21 mouse cellular contexts compared by ENCODE assay signal in the genomic region with DNA sequence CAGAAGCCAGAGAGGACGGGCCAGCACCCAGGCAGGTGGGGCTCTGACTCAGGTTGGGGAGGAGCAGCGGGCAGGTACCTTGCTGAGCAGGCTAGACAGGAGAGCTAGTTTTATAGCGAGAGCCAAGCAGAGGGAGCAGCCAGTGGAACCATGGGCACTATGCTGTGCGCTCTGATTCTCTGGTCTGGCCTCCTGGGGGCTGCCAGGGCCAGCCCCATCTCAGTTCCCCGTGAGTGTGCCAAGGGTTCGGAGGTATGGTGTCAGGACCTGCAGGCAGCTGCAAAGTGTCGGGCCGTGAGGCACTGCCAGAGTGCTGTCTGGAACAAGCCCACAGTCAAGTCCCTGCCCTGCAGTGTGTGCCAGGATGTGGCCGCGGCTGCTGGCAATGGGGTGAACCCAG. TPM values are rescaled to one million over a fixed set of nuclear protein-coding genes. Genes with fewer than 3 reads are reported as not detected.
DNase-seq lines count a peak whose midpoint lies in the region; ATAC-seq and TF ChIP-seq lines count a peak whose summit lies in the region.
"Had no signal": no experiment of that assay in that cellular context is flagged by ENCODE, and none has a peak within 500 bp of the region (broad histone marks: within the 10 kb centered on the region; RNA-seq: fewer than 3 reads in every experiment).

A gene (plus strand): TSS at position 106 of the 400 bp plus-strand sequence.

- no peak for TF ChIP-seq RAD21 in CH12.LX (IDR thresholded peaks at IDR 0.05; ENCODE audit: low read depth, low read length)

- ATAC-seq in cerebellum, adult (ENCODE audit: insufficient number of reproducible peaks, low FRiP score, low TSS enrichment): no peak
- no peak for ATAC-seq in limb, embryonic 15.5 days (ENCODE audit: insufficient number of reproducible peaks, low FRiP score, low TSS enrichment, low read depth)
- peak; percentile 80 for ATAC-seq in stomach, postnatal 0 days (ENCODE audit: low FRiP score, low TSS enrichment)
- ATAC-seq: intestine, embryonic 16.5 days; Patski had no signal

- no peaks in the 10 kb centered on the region for H3K36me3 ChIP-seq in limb, embryonic 15.5 days
- no peaks in the 10 kb centered on the region for H3K36me3 ChIP-seq in limb, embryonic 10.5 days
- H3K36me3 ChIP-seq in CH12.LX (replicated peaks in 1 of 2; ENCODE audit: control insufficient read depth in 1 of 2, insufficient read depth in 1 of 2, low read length in 1 of 2): no peaks in the 10 kb centered on the region
- no peaks in the 10 kb centered on the region for H3K36me3 ChIP-seq in stomach, postnatal 0 days (ENCODE audit: control insufficient read depth, insufficient read depth, low read length)

- 63% methylated on average over 10 of the region's 10 CpGs for WGBS in limb, embryonic 15.5 days
- WGBS in limb, embryonic 10.5 days: 88% methylated on average over 10 of the region's 10 CpGs
- 50% methylated on average over 10 of the region's 10 CpGs for WGBS in stomach, postnatal 0 days

- H3K27me3 ChIP-seq in limb, embryonic 15.5 days: no peaks in the 10 kb centered on the region
- H3K27me3 ChIP-seq in limb, embryonic 10.5 days (ENCODE audit: low read depth, poor library complexity, severe bottlenecking): no peaks in the 10 kb centered on the region
- peaks cover 89% of the 10 kb centered on the region for H3K27me3 ChIP-seq in CH12.LX (replicated peaks)
- no peaks in the 10 kb centered on the region for H3K27me3 ChIP-seq in stomach, postnatal 0 days (ENCODE audit: control insufficient read depth, insufficient read depth, low read length)

- no peak for TF ChIP-seq CTCF in CH12.LX (conservative IDR thresholded peaks at IDR 0.05 in 1 of 2, IDR thresholded peaks at IDR 0.05 in 1 of 2; ENCODE audit: low read depth in 2 of 2, low read length in 2 of 2)
- TF ChIP-seq CTCF in stomach, postnatal 0 days (IDR thresholded peaks at IDR 0.05; ENCODE audit: low read depth): no peak

- no peaks in the 10 kb centered on the region for H3K79me2 ChIP-seq in CH12.LX (replicated peaks; ENCODE audit: control insufficient read depth, extremely low read depth, insufficient read depth, poor library complexity, severe bottlenecking)

- in situ Hi-C loops in CH12.LX (cut with MboI; ENCODE audit: low pct_ligation_motif_present, low pct_unique_long_range_greater_than_20kb, low sequenced_read_pairs): loop anchor here (10.0 kb wide), 1 partner anchor 329 kb away; no protein-coding TSS in a partner anchor

- no peak for TF ChIP-seq EP300 in CH12.LX (IDR thresholded peaks at IDR 0.05; ENCODE audit: low read length)
- TF ChIP-seq EP300 in stomach, postnatal 0 days (optimal IDR thresholded peaks at IDR 0.05): peak; percentile 53

- H3K27ac ChIP-seq in limb, embryonic 15.5 days: peak within 1 kb of the TSS; percentile 76
- no peak within 1 kb of the TSS for H3K27ac ChIP-seq in limb, embryonic 10.5 days
- H3K27ac ChIP-seq in CH12.LX (ENCODE audit: insufficient read depth, low read depth): peak within 1 kb of the TSS; percentile 35; the same call in 1 of the 2 replicates
- peak within 1 kb of the TSS; percentile 92 for H3K27ac ChIP-seq in stomach, postnatal 0 days (replicated peaks)
- H3K27ac ChIP-seq: liver, embryonic 14.5 days had no signal

- peak; percentile 29 to 30 for DNase-seq in cerebellum, postnatal 10 days
- no peak for DNase-seq in limb, embryonic 10.5 days (ENCODE audit: low spot score)
- no peak for DNase-seq in CH12.LX (ENCODE audit: extremely low read depth)
- DNase-seq in stomach, postnatal 0 days (ENCODE audit: low spot score): peak; percentile 80
- DNase-seq in ovary, postnatal 14 days (ENCODE audit: low spot score): no peak
- no peak for DNase-seq in embryo, embryonic 11 days
- DNase-seq: cerebellum, adult 11 months; kidney, postnatal 14 days; layer of hippocampus, postnatal 36 days; left cerebral cortex, postnatal 4 days; right cerebral cortex, postnatal 25 days had no signal

- H3K4me1 ChIP-seq in limb, embryonic 15.5 days: peaks cover 36% of the 10 kb centered on the region
- no peaks in the 10 kb centered on the region for H3K4me1 ChIP-seq in limb, embryonic 10.5 days
- peaks cover 21 to 26% of the 10 kb centered on the region in 2 experiments for H3K4me1 ChIP-seq in CH12.LX (ENCODE audit: control insufficient read depth in 1 of 2, insufficient read depth in 2 of 2)
- 0 out of 2 replicates have a peak, but pooled peaks cover 2% of the 10 kb centered on the region for H3K4me1 ChIP-seq in stomach, postnatal 0 days (replicated peaks; ENCODE audit: control insufficient read depth, insufficient read depth)

- no peak for TF ChIP-seq POLR2A in CH12.LX (IDR thresholded peaks at IDR 0.05; ENCODE audit: low read depth, low read length)

- no peak within 1 kb of the TSS for H3K9ac ChIP-seq in limb, embryonic 15.5 days
- no peak within 1 kb of the TSS for H3K9ac ChIP-seq in CH12.LX (ENCODE audit: insufficient read depth, low read depth)
- H3K9ac ChIP-seq in stomach, postnatal 0 days (ENCODE audit: low read length): peak within 1 kb of the TSS; percentile 41
- H3K9ac ChIP-seq: liver, embryonic 14.5 days had no signal

- dilution Hi-C loops in CH12.LX (cut with MboI; ENCODE audit: extremely low pct_ligation_motif_present, extremely low pct_unique_long_range_greater_than_20kb, low sequenced_read_pairs): no loop called here

- no peak within 1 kb of the TSS for H3K4me2 ChIP-seq in limb, embryonic 15.5 days
- no peak within 1 kb of the TSS; the same call in 1 of the 2 replicates for H3K4me2 ChIP-seq in CH12.LX (ENCODE audit: insufficient read depth, low read depth, poor library complexity, severe bottlenecking)
- H3K4me2 ChIP-seq in stomach, postnatal 0 days (replicated peaks; ENCODE audit: low read depth): peak within 1 kb of the TSS; percentile 34

- no peaks in the 10 kb centered on the region for H3K9me3 ChIP-seq in limb, embryonic 15.5 days
- H3K9me3 ChIP-seq in limb, embryonic 10.5 days (replicated peaks): no peaks in the 10 kb centered on the region
- H3K9me3 ChIP-seq in CH12.LX (replicated peaks; ENCODE audit: low read length): no peaks in the 10 kb centered on the region
- H3K9me3 ChIP-seq in stomach, postnatal 0 days (ENCODE audit: control insufficient read depth, low read length): no peaks in the 10 kb centered on the region

- no peak within 1 kb of the TSS; the same call in 1 of the 2 replicates for H3K4me3 ChIP-seq in limb, embryonic 15.5 days
- H3K4me3 ChIP-seq in limb, embryonic 10.5 days: no peak within 1 kb of the TSS
- H3K4me3 ChIP-seq in CH12.LX (replicated peaks in 1 of 3; ENCODE audit: low read depth in 2 of 3, low read length in 2 of 3, poor library complexity in 1 of 3): no peak within 1 kb of the TSS
- H3K4me3 ChIP-seq in stomach, postnatal 0 days (ENCODE audit: low read depth, low read length): peak within 1 kb of the TSS; percentile 19

TF ChIP-seq in CH12.LX, 34 proteins besides CTCF, POLR2A, EP300 and RAD21:
- TF ChIP-seq CHD1 (IDR thresholded peaks at IDR 0.05; ENCODE audit: low read depth, low read length): no peak
- no peak for TF ChIP-seq MAZ (IDR thresholded peaks at IDR 0.05; ENCODE audit: low read depth, low read length)
- no peak for TF ChIP-seq NRF1 (IDR thresholded peaks at IDR 0.05; ENCODE audit: low read depth, low read length)
- no peak for TF ChIP-seq TCF12 (IDR thresholded peaks at IDR 0.05; ENCODE audit: low read depth, low read length)
- TF ChIP-seq RCOR1 (conservative IDR thresholded peaks at IDR 0.05; ENCODE audit: low read depth, low read length): no peak
- TF ChIP-seq ZKSCAN1 (IDR thresholded peaks at IDR 0.05; ENCODE audit: borderline replicate concordance, low read depth, low read length): no peak
- no peak for TF ChIP-seq KAT2A (IDR thresholded peaks at IDR 0.05; ENCODE audit: insufficient replicate concordance, low read length)
- TF ChIP-seq ETS1 (conservative IDR thresholded peaks at IDR 0.05; ENCODE audit: low read depth, low read length): no peak
- TF ChIP-seq UBTF (IDR thresholded peaks at IDR 0.05; ENCODE audit: low read depth, low read length): no peak
- no peak for TF ChIP-seq MEF2A (IDR thresholded peaks at IDR 0.05; ENCODE audit: borderline replicate concordance, low read depth, low read length)
- no peak for TF ChIP-seq ZMIZ1 (IDR thresholded peaks at IDR 0.05; ENCODE audit: low read depth, low read length)

RNA-seq across cellular contexts. Expression of the gene that starts here (rescaled TPM):
- polyA plus RNA-seq in limb, embryonic 15.5 days (2015; fragmentation: Nextera tagmentation; extraction: Ambion mirVana): 95.5 and 111 TPM in 2 replicates
- 0.05 TPM in 1 of 2 replicates, not detected in the other for polyA plus RNA-seq in limb, embryonic 10.5 days (2016; fragmentation: Nextera tagmentation; extraction: Ambion mirVana)
- total RNA-seq in CH12.LX (2012; rRNA removed) (not detected in 2 replicates), CH12.LX (2014; rRNA removed) (not detected in 2 replicates)
- not detected in 2 replicates for polyA plus RNA-seq in CH12.LX (2012; ENCODE audit: insufficient read length, low read depth)
- 311 and 314 TPM in 2 replicates for polyA plus RNA-seq in stomach, postnatal 0 days (2015; fragmentation: Nextera tagmentation; extraction: Ambion mirVana)
- total RNA-seq: heart, adult 8-10 months; hematopoietic stem cell, adult 5-6 weeks; layer of hippocampus, postnatal 36 days; left cerebral cortex, postnatal 4 days; megakaryocyte, adult 5-6 weeks; neutrophil, adult 5-6 weeks had no signal
- polyA plus RNA-seq: cortical plate, adult 2 months; liver, embryonic 14.5 days; Patski had no signal

Comparison
In these comparisons a context has a peak if more than half of its experiments do, and no peak if none do; other contexts are left out.
1. RNA of the gene that starts here (polyA plus RNA-seq): 311 to 314 TPM in stomach, postnatal 0 days and 95.5 to 111 TPM in limb, embryonic 15.5 days; 0.05 TPM in limb, embryonic 10.5 days and not detected in CH12.LX; every median in the first group is over 10 times any median in the second.
2. DNase-seq: peak in cerebellum, postnatal 10 days (2 of 2) and stomach, postnatal 0 days (single experiment); none in limb, embryonic 10.5 days (single experiment), CH12.LX (single experiment), ovary, postnatal 14 days (single experiment) and embryo, embryonic 11 days (single experiment).